Mouse (Mus musculus): ENCODE results near the gene Zfp384.

Gene Zfp384

DNA sequence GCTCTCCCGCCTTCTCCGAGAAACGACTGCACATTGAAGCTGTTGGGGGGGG lies at the start of gene Zfp384:
TSS of gene Zfp384 (plus strand) at position 17 of the 52 bp plus-strand sequence.
- no peak for DNase-seq (ENCODE audit: low read depth, low spot score)

DNA sequence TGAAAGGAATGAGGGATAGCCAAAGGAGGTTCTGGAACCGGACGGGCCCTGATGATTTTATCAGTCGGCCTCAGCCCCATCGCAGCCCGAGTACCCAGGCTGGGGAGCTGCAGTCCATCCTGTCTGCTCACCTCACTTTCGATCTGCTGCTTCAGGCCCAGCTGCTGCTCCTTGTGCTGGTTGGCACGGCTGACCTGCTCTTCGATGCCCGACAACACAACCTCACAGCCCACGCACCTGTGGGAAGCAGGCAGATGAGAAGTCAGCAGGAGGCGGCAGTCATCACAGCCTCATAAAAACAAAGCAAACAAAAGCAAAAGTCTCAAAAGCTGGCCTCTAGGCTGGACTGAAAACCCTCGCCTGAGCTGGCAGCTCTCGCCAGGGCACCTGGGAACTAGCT lies 49.0 kb upstream of the Zfp384 start:
- no peak for DNase-seq (ENCODE audit: low read depth, low spot score)

DNA sequence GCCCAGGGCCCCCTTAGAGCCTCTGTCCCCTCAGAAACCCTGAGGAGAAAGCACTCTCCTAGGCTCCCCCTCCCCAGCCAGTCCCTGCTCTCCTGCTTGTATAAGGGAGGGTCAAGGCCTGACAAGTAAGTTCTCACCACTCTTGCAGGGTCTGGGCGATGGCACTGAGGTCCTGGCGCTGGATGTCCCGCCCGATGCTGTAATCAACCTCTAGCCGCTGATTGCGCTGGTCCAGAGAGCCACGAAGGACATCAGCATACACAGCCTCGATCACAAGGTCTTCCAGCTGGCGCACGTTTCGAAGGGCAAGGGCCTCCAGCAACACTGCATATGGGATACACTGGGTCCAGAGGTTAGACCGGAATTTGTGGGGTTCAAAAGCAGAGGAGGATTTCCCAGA lies 47.9 kb upstream of the Zfp384 start:
- no peak for DNase-seq (ENCODE audit: low read depth, low spot score)

DNA sequence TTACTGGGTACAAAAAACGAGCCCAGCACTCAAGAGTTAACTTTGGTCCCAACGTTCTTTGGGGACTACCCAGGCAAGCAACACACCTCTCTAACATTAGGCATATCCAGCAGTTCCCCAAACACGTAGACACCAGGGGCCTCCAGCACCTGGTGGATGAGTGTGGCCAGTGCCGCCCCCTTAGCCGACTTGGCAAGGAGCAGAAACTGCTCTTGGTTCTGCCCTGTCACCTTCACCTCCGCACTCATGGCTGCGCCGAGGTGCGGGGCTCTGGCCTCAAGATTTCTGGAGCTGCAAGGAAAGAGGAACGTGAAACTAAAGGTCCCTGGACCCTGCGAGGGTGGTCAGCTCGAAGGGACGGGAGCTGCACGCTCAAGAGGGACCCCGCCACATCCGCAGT lies 44.3 kb upstream of the Zfp384 start:
- peak; percentile 58 for DNase-seq (ENCODE audit: low read depth, low spot score)

DNA sequence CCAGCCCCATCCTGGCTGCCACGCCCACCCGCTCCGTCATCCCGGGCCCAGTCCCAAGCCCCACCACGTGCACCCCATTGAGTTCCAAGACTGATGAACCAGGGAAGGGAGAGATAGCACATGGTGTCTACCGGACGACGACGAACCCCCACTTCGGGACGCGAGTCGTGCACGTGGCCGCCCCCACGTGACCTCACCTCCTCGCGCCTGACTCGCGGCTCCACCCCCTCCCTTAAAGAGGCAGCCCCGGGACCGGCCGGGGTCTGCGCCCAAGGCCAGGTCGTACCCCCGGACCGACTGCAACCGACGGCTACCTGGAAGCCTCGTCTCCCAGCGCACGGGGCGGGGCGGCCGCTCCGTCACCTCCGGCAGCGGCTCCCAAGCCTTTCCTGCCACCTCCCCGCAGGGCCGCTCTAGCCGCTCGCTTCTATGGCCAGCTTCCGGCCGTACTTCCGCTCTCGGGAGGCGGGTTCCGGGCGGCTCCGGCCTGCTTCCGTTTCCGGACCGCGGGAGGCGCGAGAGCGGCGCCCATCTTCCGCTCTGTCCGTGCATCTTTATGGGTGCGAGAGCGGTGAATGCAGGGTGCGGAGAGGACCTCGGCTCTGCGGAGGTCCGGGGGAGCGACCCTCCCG lies 43.7 kb upstream of the Zfp384 start, which contains the start of gene Cops7a:
TSS of gene Cops7a (minus strand) at position 451 of the 632 bp plus-strand sequence.
- DNase-seq (ENCODE audit: low read depth, low spot score): peak; percentile 96

DNA sequence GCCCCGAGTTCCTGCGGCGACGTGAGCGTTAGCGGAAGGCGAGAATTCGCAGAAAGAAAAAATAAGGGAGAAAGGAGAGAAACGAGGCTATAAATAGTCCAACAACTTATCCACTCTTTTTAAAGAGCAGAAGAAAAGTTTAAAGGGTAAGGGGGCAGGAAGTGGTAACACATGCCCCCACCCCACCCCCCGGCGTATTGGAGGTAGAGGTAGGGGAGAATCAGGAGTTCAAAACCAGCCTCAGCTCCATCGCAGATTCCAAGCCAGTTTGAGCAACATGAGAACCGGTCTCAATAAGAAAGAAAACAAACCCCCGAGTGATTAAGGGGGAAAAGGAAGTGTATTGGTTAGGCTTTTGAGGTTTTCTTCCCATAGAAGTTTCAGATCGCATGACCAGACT lies 43.2 kb upstream of the Zfp384 start:
- DNase-seq (ENCODE audit: low read depth, low spot score): no peak

DNA sequence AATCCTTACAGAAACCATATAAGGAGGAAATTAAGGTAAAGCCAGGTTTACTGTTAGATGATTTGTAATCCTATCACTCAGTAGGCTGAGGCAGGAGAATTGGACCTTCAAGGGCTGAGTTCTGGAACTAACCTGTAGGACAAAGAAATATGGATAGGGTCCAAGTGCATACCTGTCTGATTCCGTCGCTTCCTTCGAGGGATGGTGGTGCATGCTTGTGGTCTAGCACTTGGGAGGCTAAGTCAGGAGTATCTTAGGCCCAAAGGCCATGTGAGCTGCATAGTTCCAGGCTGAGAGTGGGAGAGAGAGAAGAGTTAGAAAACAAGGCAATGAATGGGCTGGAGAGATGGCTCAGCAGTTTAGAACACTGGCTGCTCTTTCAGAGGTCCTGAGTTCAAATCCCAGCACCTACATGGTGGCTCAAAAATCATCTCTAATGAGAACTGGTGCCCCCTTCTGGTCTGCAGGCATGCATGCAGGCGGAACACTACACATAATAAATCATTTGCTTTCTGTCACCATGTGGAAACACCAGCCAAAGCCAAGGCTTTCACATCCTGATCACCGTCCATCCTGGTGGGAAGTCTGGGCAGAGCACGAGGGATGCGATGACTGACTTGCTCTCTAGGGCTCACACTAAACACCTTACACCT lies 42.4 kb upstream of the Zfp384 start:
- peak; percentile 69 for DNase-seq (ENCODE audit: low read depth, low spot score)

DNA sequence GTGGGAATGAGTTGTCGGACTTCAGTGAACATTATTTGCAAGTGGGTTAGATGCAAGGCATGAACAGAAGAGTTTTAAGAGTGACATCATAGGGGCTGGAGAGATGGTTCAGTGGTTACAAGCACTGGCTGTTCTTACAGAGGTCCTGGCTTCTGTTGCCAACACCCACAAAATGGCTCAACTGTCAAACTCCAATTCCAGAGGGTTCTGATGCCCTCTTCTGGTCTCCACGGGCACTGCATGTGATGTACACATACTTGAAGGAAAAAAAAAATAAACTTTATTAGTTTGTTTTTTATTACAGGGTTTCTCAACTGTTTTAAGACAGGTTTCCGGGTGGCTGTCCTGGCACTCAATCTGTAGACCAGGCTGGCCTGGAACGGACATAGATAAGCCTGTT lies 41.2 kb upstream of the Zfp384 start:
- DNase-seq (ENCODE audit: low read depth, low spot score): peak; percentile 84

DNA sequence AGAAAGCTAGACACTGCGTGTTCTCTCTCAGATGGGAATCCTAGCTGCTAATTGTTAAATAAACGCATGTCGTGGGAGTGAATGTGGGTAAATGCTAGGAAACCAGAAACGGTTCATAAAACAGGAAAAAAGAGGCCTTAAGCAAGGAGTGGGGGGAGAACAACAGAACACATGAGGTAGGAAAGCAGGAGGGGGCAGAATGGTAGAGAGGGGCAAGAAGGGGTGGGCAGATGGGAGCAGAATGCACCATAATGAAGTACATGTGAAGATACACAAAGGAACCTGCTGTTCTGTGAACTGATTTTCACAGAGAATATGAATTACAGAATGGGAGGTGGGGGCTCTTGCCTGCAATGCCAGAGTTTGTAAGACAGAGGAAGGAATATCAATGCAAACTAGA lies 16.7 kb upstream of the Zfp384 start:
- no peak for DNase-seq (ENCODE audit: low read depth, low spot score)

DNA sequence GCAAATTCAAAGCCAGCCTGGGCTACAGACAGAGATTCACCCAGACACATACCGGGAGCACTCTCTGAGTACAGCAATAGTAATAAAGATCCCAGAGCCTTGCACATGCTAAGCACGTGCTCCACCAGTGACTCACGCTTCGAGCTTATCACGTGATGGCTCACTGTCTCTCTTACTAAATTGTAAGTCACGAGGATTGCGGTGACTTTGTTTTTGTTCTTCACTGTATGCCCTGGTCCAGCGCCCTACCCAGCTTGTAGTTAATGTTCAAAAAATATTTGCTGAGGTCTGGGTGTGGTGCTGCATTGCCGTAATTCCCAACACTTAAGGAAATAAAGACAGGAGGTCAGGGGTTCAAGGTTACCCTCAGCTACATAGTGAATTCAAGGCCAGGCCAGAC lies 15.6 kb upstream of the Zfp384 start:
- DNase-seq (ENCODE audit: low read depth, low spot score): peak; percentile 55

DNA sequence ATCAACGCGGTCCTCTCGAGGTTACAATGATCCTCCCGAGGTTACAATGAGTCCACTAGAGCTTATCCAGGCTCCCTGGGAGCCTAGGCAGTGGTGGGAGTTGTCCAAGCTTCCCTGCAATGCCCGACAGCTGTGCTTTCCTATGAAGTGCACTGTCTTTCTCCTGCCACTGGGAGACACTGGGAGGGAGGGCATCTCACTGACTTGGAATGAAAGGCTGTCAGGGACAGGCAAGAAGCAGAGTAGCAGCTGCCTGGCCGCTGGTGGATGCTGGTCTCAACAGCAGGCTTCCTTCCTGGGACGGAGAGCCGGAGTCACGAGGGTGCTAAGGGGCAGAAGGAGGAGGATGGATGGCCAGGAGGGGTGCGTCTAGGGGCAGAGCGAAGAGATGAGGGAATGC lies 15.1 kb upstream of the Zfp384 start:
- peak; percentile 88 for DNase-seq (ENCODE audit: low read depth, low spot score)

DNA sequence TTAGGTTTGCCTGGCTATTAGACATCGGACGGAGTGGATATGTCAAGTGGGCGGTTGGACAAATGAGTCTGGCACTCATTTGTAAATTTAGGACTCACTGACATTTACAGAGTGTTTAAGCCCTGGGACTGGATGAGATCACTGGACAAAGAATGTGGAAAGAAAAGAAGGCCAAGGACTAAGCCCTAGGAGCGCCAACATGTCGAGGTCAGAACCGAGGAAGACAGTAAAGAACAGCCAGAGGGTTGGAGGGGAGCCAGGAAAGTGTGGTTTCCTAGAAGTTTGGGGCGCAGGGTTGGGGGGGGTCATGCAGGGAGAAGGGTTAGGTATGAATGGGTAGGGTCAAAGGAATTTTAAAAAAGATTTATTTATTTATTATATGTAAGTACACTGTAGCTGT lies 13.7 kb upstream of the Zfp384 start:
- DNase-seq (ENCODE audit: low read depth, low spot score): no peak

DNA sequence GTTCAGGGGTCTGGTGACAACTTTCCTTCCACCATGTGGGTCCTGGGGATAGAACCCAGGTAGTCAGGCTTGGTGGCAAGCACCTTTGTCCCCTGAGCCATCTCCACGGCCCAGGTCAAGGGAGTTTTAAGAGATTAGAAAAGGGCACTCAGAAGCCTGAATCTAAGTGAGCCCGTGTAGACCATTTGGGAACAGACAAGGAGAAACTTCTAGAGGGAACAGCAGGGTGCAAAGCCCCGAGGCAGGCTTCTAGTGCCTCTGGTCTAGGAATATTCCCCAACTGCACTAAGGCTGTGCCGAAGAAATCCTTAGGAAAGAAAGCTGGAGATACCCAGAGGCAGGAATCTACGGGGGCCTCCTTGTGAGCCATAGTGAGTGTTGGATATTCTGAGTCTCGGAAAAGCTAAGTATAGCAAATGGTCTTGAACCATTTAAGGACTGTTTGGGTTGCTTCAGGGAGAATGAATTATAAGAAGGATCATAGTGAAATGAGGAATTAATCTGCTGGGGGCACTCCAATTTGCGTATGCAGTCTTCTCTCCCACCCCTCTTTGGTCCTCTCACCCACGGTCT lies 13.0 kb upstream of the Zfp384 start:
- DNase-seq (ENCODE audit: low read depth, low spot score): no peak

DNA sequence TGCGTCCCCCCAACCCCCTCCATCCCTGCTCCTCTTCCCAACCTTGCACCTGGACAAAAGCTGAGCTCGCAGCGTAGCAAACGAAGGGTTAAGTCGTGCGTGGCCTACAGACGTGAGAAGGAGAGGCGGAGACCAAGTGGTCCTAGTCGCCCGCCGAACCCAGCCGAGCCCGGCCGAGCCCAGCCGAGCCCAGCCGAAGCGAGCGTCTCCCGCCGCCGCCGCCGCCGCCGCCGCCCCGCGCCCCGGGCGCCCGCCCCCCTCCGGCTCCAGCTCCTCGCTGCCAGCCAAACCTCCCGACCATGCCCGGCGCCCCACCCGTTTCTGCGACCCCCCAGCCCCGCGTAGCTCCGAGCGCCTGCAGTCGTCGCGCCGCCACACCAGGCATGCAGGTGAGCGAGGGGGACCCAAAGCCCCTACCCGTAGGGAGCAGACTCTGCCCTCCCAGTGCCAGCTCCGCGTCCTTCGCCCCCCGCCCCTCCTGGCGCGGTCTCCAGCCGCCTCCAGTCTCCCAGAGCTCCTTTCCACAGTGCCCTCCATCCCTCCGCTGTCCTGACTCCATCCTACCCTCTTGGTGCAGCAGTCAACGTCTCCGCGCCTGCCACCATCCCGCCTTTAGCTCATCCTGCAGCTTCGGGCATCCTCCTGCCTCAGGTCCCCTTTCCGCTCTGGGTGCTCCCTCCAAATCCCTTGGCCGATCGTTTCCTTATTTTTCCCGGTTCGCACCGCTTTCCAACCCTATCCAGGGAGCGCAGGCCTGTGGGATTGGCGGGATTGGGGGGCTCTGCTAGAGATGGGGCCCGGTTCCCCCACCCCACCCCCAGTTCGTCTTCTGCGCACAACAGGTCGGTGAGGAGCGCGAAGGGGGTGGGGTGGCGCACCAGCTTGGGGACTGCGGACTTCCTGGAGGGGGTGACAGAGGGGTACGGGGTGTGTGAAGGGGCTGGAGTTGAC lies 12.1 kb upstream of the Zfp384 start, which contains the start of gene Pianp:
TSS of gene Pianp (plus strand) at position 144 of the 951 bp plus-strand sequence.
- DNase-seq (ENCODE audit: low read depth, low spot score): peak; percentile 66

DNA sequence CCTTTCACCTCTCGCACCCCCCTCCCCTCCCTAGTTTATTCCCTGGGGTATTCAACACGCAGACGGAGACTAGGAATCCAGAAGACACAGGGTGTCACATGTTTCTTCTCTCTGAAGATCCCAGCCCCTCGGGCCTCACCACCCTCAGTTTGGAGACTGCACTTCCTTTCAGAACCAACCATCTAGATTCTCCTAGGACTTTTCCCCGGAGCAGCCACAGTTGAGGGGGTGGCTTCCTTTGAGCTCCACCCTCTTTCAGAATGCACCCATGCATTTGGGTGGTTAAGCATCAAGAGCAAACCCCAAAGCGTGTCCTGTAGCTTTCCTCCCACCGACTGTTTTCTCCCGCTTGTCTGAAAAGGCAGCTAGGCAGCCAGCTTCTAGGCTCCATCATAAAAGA lies 10.9 kb upstream of the Zfp384 start:
- DNase-seq (ENCODE audit: low read depth, low spot score): peak; percentile 44

DNA sequence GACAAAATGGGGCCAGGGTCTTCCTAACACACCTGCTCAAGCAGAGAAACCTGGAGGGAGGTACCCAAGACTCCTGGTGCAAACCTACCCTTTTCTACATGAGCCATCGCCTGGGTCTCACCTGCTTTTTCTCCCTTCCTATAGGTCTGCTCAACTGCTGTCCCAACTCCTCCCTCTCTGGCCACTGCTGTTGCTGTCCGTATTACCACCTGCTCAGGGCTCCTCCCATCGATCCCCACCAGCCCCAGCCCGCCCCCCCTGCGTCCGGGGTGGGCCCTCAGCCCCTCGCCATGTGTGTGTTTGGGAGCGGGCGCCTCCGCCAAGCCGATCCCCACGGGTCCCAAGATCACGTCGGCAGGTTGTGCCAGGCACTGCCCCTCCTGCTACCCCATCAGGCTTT lies 9.9 kb upstream of the Zfp384 start:
- DNase-seq (ENCODE audit: low read depth, low spot score): peak; percentile 39

DNA sequence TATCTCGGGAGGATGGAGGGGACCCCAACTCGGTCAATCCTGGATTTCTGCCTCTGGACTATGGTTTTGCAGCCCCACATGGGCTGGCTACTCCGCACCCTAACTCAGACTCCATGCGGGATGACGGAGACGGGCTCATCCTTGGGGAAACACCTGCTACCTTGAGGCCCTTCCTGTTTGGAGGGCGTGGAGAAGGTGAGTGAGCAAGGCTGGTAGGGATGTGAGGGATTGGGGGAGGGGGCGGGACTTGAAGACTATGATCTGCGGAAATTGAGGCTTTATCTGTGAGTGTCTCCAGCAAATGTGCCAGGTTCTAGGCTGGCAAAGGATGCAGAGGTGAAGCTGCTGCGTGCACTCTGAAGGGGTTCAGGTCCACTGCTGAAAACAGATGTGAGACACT lies 9.4 kb upstream of the Zfp384 start:
- peak; percentile 72 for DNase-seq (ENCODE audit: low read depth, low spot score)

DNA sequence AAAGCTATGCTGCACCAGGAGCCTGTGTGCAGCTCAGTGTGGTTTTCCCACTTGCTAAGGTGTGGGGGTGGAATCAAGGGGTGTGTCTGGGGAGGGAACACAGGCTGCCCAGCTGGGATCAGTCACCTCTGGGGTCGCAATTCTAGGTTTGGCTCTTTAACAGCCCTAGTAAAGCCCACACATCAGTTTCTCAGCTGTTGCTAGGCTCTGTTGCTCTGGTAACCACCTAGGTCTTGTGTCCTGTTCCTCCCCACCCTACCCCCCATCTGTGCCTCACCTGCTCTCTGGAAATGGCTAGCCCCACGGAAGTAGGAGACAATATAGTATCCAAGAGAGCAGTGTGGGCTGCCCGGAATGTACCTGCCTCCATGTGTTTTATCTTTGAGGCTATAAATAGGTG lies 5.2 kb upstream of the Zfp384 start:
- DNase-seq (ENCODE audit: low read depth, low spot score): no peak

DNA sequence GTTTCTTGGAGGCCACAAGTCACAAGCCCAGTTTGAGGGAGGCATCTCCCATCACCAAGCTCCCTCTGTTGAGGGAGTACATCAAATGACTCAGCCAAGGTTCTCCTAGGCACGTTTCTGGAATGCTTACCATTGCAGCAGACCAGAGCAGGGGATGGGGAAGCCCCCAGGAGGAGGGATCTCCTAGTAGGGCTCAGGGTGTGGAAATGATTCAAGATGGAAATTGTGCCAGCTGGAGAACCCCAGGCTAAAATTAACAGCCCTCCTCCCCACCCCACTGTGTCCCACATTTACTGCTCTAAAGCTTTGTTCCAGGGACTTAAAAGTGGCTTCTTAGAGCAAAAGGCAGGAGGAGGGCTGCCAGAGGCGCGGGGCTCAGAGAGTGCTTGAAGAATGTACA lies 3.9 kb upstream of the Zfp384 start:
- no peak for DNase-seq (ENCODE audit: low read depth, low spot score)

DNA sequence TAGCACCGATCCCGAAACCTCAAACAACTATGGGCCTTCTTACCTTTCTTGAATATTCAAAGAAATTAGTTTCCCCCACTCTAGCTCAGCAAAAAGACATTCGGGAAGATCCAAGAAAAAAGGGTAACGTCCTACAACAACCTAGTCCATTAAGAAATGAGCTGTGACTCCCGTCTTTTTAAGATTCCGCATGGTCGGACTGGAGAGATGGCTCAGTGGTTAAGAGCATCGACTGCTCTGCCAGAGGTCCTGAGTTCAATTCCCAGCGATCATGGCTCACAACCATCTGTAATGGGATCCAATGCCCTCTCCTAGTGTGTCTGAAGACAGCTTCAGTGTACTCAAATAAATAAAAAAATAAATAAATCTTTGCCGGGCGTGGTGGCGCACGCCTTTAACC lies 885 bp upstream of the Zfp384 start:
- DNase-seq (ENCODE audit: low read depth, low spot score): no peak

DNA sequence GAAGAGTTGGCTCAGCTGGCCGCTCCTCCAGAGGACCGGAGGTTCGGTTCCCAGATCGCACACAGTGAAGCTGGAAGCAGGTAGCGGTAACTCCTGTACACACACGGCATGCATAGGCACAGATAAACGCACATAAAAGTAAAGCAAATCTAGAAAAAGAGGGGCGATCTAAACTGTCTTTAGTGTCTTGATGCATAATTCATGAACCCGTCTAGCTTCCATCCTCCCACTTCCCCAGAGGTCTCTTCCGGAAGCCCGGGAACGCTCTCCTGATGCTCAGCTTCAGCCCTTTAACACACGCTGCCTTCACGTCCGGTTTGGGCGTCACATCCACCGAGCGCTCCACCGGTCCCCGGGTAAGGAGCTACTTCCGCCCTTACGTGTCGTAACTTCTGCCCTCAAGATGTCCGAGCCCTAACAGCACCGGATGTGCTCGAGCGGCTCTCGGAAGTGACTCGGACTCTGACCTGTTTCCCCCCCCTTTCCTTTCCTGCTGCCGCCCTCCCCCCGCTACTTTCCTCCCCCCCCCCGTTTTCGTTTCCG lies 288 bp upstream of the Zfp384 start:
- DNase-seq (ENCODE audit: low read depth, low spot score): peak; percentile 100
